Mouse (Mus musculus): ENCODE measurements around the gene C1qtnf5.

GRCm38 (mm10) chr9:44095781-44096180 lies 11.3 kb upstream of the C1qtnf5 start:
- TF ChIP-seq CTCF (IDR thresholded peaks at IDR 0.05; ENCODE audit: borderline replicate concordance, insufficient read depth, low read length) (no peak), POLR2A (IDR thresholded peaks at IDR 0.05; ENCODE audit: low read depth, low read length) (no peak)
